Mouse (Mus musculus) CD4-positive, CD25-positive, alpha-beta regulatory T cell (primary cell): ENCODE results near the gene Abhd5. TPM values are rescaled to one million over a fixed set of nuclear protein-coding genes. Genes with fewer than 3 reads are reported as not detected.

ENCODE experiments used
- polyA plus RNA-seq: library from polyadenylated mRNA; unstranded; fragments of 100-300 nt; shearing (Covaris generic); gene quantifications from one replicate; pipeline ENCODE4 v1.2.1, GENCODE M21; 2017

Gene Abhd5
- 15.1 TPM for polyA plus RNA-seq

DNA sequence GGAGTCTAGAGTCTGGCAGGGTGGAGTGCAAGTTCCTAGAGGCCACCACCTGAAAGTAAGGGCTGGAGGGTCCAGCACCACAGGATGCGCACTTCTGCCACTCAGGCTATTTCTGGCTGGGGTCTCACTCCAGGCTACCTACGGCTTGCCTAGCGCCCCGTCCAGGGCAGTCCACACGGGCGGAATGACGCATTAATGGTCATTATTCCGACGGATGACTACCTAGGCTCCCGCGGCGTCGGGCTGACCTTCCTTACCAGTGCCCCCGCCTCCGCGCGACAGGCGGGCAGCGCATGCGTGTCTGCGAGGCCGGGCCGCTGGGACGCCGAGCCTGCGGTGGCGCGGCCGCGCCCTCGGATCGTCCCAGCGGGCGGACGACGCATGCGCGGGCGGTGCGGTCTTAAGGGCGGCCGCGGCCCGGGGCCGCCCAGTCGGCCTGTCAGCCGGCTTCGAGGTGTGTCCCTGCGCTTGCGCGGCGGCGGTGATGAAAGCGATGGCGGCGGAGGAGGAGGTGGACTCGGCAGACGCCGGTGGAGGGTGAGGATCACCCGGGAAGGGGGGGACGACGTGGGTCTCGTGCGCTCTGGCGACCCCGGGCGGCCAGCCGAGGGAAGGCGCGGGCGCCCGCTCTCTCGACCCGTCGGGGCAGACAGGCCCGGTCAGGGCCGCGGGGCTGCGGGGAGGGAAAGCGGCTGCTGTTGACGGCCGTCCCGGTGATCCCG is at the start of gene Abhd5:
TSS of gene Abhd5 (plus strand) at position 306 of the 722 bp plus-strand sequence.

Other genes with a start within 250 kb of the Abhd5 start
- gene Snrk, start 234.3 kb upstream of the Abhd5 start, polyA plus RNA-seq, result 142 TPM
- gene Ano10, start 57.2 kb upstream of the Abhd5 start, polyA plus RNA-seq, result 35.4 TPM